Mouse (Mus musculus): ENCODE measurements around the gene Astl.

Gene Astl

GRCm38 (mm10) chr2:127323667-127324066, 14.8 kb upstream of the Astl start:
- DNase-seq (ENCODE audit: extremely low spot score), result no peak

DNA sequence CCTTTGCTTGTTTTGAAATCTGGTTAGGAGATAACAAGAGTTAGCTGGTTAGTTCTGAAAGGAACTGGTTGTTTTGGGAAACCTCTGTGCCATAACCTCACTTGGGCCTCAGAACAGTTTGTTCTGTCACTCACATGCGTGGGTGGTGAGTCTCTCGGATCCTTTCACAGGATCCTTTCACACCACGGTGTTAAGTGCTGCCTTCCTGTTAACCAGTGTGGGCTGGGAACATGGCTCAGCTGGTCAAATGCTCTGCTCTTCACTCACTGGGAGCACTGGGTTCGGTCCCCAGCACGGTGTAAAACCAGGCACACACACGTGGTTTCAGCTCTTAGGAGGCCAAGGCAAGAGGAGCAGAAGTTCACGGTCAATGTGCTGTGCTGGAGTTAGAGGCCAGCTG, 14.0 kb upstream of the Astl start:
- DNase-seq (ENCODE audit: extremely low spot score), result no peak

- DNase-seq (ENCODE audit: extremely low spot score), result no peak
Measured at GRCm38 (mm10) chr2:127328090-127328851, 10.2 kb upstream of the Astl start.

- DNase-seq (ENCODE audit: extremely low spot score), result no peak
Measured at GRCm38 (mm10) chr2:127332807-127333570, 5.5 kb upstream of the Astl start.

- no peak for DNase-seq (ENCODE audit: extremely low spot score)
Measured at GRCm38 (mm10) chr2:127333945-127334603, 4.4 kb upstream of the Astl start.

GRCm38 (mm10) chr2:127335078-127335541, 3.3 kb upstream of the Astl start:
- DNase-seq (ENCODE audit: extremely low spot score), result no peak

DNA sequence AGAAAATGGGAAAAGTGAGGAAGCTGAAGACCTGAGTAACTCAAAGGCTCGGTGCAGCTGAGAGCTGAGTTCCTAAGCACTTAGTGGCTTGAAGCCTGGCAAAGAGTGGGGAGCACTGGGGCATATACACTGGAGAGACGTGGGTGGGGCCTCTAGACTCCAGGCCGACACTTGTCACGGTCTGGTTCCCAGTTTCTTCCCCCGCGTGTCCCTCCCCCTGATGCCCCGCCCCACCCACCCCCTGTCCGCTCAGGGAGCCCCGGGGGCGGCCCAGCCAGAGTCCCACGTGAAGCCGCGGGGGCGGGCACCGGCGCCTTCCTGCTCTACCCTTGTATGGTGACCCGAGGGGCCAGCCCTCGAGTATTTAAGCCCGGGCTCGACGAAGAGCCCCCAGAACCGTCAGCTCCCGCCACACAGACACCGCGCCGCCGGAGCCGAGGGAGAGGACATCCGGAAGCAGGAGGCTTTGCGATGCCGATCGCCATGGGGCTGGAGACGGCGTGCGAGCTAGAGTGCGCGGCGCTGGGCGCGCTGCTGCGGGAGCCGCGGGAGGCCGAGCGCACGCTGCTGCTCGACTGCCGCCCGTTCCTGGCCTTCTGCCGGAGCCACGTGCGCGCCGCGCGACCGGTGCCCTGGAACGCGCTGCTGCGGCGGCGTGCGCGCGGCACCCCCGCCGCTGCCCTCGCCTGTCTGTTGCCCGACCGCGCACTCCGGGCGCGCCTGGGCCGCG, 2.5 kb upstream of the Astl start, which contains the start of gene Dusp2:
TSS of gene Dusp2 (plus strand) at position 393 of the 730 bp plus-strand sequence.
- DNase-seq (ENCODE audit: extremely low spot score), result peak; percentile 69

GRCm38 (mm10) chr2:127336497-127336832, 2.0 kb upstream of the Astl start:
- DNase-seq (ENCODE audit: extremely low spot score), result no peak

DNA sequence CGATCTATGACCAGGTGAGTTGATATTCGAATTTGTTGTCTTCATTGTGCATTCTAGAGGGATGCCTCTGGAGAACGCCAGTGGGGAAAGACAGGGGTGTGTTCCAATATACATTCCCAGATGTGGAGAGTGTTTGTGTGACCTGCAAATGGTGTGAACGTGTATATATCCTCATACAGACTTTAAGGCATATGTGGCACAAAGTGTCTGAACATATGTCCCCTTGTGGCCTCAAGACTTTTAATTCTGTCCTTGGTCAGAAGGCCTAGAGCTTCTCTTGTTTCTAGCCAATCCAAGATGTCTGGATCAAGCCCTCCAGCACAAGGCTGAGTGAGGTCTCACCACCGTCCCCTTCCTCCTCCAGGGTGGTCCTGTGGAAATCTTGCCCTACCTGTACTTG, 1.6 kb upstream of the Astl start:
- no peak for DNase-seq (ENCODE audit: extremely low spot score)

- DNase-seq (ENCODE audit: extremely low spot score), result no peak
Measured at GRCm38 (mm10) chr2:127337531-127337930, 908 bp upstream of the Astl start.

GRCm38 (mm10) chr2:127338012-127338411, 427 bp upstream of the Astl start:
- DNase-seq (ENCODE audit: extremely low spot score), result no peak

- DNase-seq (ENCODE audit: extremely low spot score), result no peak
Measured at GRCm38 (mm10) chr2:127338833-127339232, 394 bp downstream of the Astl start.

- no peak for DNase-seq (ENCODE audit: extremely low spot score)
Measured at GRCm38 (mm10) chr2:127339262-127339661, 823 bp downstream of the Astl start.

DNA sequence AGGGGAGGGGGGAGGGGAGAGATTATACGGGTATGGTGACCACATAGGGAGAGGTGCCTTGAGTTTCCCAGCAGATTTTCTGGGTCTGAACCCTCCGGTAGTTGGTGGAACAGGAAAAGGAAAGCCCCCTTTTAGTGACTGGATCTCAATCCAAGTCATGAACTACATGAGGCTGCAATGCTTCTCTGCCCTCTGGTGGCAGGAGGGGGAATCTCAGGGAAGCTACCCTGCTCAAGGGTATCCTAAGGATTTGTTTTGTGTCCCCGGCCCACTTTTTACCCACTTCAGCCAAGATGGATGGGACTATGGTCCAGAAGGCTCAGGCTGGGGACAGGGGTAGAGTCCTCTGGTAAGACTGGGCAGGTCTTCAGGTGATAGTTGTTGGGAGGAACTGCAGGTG, 2.7 kb downstream of the Astl start:
- DNase-seq (ENCODE audit: extremely low spot score), result peak; percentile 62

DNA sequence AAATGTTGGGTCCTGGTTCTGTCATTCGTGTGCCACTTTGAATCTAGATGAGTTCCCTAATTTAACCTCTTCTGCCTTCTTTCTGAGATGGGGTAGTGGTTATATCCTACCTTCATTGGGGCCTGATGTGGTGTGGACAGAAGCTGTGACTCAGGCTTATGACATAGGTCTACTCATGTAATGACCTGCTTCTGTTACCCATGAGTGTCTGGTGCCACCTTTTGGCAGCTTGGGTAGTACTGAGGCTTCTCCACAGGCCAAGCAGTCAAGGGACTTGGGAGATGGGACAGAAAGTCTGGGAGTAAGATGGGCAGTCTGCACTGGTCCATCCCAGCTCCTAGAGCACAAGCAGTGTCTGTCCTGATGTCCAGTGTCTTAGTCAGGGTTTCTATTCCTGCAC, 7.9 kb downstream of the Astl start:
- DNase-seq (ENCODE audit: extremely low spot score), result no peak

GRCm38 (mm10) chr2:127347147-127347985, 8.9 kb downstream of the Astl start:
- DNase-seq (ENCODE audit: extremely low spot score), result no peak

DNA sequence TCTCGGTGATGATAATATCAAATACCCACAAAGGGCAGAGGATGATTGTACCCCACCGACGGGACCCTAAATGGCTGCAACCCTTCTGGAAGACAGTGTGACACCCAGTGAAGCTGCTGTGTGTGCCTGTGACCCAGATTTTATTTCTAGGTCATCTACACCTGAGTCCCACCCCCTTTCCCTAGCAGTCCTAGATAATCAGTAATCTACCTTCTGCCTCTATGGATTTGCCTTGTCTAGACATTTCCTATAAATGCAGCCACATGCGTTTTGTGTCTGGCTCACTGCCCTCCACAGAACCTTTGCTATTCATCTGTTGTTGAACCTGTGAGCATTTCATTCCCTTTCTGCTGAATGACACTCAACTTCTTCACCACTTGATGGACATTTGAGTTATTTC, 15.4 kb downstream of the Astl start:
- no peak for DNase-seq (ENCODE audit: extremely low spot score)

- peak; percentile 86 for DNase-seq (ENCODE audit: extremely low spot score)
Measured at GRCm38 (mm10) chr2:127362459-127363281, 24.2 kb downstream of the Astl start, which contains the start of gene Adra2b. Adra2b (plus strand) TSS chr2:127363208.

DNA sequence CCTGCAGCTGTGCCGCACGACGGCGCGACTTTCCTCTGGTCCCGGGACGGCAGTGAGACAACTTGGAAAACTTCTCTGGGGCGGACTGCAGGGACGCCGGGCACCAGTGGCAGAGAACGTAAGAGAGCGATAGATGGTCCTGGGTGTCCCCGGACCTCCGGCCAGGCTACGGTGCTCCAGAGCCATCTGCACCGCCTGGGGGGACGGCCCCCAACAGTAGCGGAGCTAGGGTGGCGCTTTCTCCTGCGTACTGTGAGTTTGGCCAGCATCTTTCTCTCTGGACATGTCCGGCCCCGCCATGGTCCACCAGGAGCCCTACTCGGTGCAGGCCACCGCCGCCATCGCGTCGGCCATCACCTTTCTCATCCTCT, 24.8 kb downstream of the Astl start:
- no peak for DNase-seq (ENCODE audit: extremely low spot score)

DNA sequence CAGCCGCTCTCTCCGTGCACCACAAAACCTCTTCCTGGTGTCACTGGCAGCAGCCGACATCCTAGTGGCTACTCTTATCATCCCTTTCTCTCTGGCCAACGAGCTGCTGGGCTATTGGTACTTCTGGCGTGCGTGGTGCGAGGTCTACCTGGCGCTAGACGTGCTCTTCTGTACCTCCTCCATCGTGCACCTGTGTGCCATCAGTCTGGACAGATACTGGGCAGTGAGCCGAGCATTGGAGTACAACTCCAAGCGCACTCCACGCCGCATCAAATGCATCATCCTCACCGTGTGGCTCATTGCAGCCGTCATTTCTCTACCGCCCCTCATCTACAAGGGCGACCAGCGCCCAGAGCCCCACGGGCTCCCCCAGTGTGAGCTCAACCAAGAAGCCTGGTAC, 25.3 kb downstream of the Astl start:
- DNase-seq (ENCODE audit: extremely low spot score), result no peak

Data from embryo, embryonic 9.5 days (tissue).